Mouse (Mus musculus) hindbrain, embryonic 10.5 days (tissue): Measurements from ENCODE around the gene Fus. TPM values are rescaled to one million over a fixed set of nuclear protein-coding genes. Genes with fewer than 3 reads are reported as not detected.

Source experiments
- DNase-seq: peaks from one replicate; pipeline ENCODE4 v3.0.0-alpha.2; 2017; ENCODE audit warnings: low spot score
- H3K27ac ChIP-seq: fragments of 300-500 bp; sonication (generic); 2 replicates; pipeline ENCODE4 v1.5.1; 2016; ENCODE audit warnings: mild to moderate bottlenecking, moderate library complexity
- H3K27me3 ChIP-seq: fragments of 300-500 bp; sonication (generic); 2 replicates; pipeline ENCODE4 v1.6.1; 2016; ENCODE audit warnings: mild to moderate bottlenecking; ENCODE audit not compliant: poor library complexity, insufficient read depth, severe bottlenecking
- H3K36me3 ChIP-seq: fragments of 300-500 bp; sonication (generic); 2 replicates; pipeline ENCODE4 v1.6.1; 2016; ENCODE audit warnings: mild to moderate bottlenecking, moderate library complexity
- H3K4me1 ChIP-seq: fragments of 300-500 bp; sonication (generic); replicated peaks from 2 replicates; pipeline ENCODE4 v1.6.1; 2016; ENCODE audit warnings: mild to moderate bottlenecking
- H3K4me3 ChIP-seq: fragments of 300-500 bp; sonication (generic); 2 replicates; pipeline ENCODE4 v1.5.1; 2016; ENCODE audit warnings: mild to moderate bottlenecking, moderate library complexity
- H3K9me3 ChIP-seq: fragments of 300-500 bp; sonication (generic); 2 replicates; pipeline ENCODE4 v1.6.1; 2016; ENCODE audit warnings: mild to moderate bottlenecking, moderate library complexity
- WGBS: fragments of 180-500 bp; shearing (Covaris S2); methylation state at CpG from one replicate; pipeline ENCODE4 v1.1.7; 2016; 5-methylcytosine and 5-hydroxymethylcytosine counted together
- polyA plus RNA-seq: library from polyadenylated mRNA; unstranded; fragments of >200 nt; fragmentation: Nextera tagmentation; extraction: Ambion mirVana; gene quantifications from 2 replicates; pipeline ENCODE4 v1.2.1, GENCODE M21; 2016

Fus gene
- polyA plus RNA-seq, 1 experiment from 2014 or later, result 328 TPM

DNA sequence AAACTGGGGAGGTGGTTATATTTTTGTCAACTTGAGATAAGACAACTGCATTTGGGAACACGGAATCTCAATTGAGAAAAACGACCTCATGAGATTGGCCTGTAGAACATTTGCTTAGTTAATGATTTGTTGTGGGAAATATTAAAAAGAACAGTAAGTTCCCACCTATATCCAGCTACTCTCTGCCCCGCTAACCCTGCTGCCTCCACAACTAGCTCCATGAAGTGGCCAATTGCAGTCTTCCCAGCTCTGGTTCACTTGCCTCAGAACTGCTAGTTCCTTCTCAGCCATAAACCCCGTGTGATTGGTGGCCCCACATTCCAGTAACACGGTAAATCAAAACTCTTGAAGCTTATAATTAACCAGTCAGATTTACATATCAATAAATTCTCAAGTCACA lies 7.9 kb upstream of the Fus start:
- no peak for DNase-seq
- Histone ChIP-seq H3K27ac (no peak overlapping the region), H3K4me3 (no peak overlapping the region), H3K36me3 (no peaks in the 10 kb centered on the region), H3K27me3 (no peaks in the 10 kb centered on the region), H3K4me1 (no peaks in the 10 kb centered on the region), H3K9me3 (no peaks in the 10 kb centered on the region)
- 67% methylated on average over 5 of the region's 5 CpGs for WGBS

DNA sequence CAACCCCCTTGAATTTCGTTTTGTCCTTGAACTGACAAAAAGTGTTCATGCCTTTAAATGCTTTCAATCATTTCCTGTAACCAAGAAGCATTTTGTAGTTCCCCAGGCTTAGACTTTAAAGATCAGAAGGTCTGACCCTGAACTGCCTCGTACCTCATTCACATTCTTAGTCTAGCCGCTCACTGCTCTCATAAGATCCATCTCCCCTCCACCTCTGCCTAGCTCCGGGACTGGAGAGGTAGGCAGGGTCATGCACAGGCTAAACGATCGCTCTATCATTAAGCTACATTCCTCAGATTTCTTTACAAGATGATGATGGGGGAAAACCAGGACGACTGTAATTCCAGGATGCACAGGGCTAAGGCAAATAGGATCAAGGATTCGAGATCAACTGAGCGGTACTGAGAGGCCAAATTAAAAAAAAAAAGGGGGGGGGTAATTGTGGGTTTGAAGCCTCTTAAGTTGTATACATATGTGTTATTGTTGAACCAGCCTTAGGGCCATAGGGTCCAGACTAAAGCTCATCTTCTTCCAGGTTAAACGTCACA lies 812 bp upstream of the Fus start:
- peak; percentile 19 for DNase-seq
- H3K27ac ChIP-seq, result peak overlapping the region; percentile 99
- peak overlapping the region; percentile 91 for H3K4me3 ChIP-seq
- no peaks in the 10 kb centered on the region for H3K9me3 ChIP-seq
- no peaks in the 10 kb centered on the region for H3K27me3 ChIP-seq
- H3K4me1 ChIP-seq, result peaks cover 20% of the 10 kb centered on the region
- peaks cover 26% of the 10 kb centered on the region for H3K36me3 ChIP-seq
- 18% methylated on average over 10 of the region's 10 CpGs for WGBS

DNA sequence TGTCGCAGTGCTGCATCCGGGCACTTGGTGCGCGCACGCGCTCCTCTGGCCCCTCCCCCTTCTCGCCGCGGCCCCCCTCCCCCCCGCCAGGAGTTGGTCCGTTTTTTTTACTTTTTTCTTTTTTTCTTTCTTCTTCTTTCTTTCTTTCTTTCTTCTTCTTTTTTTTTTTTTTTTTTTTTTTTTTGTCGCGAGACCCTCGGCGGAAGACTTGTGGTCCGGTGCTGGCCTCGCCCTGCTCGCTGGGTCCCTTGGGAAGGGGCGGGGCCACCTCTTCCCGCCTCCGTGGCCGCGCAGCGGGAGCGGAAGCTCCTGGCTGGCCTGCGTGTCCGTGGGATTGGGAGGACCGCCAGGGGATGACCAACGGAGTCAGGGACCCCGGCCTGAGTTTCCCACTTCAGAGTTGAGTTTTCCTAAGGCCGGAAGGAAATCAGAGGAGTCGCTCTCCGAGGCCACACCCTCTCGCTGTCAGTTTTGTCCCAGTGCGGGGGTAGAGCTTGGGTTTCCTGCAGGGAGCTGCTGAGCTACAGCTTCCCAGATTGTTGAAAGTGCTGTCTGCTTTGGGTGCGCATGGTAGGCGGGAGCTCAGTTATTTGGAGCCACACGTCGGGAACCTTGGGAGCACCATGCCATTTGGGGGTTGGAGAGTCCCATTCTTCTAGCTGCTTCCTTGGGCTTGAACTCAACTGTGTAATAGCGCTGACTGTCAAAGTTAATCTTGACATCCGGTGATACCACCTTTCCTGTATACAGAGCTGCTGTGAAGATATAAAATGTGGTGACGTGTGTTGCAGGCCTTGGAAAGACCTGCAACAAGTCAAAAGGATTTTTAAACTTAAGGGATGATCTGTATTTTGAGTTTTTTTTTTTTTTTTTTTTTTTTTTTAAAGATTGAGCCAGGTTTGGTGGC lies 918 bp downstream of the Fus start:
- peak; percentile 82 for DNase-seq
- H3K4me1 ChIP-seq, result peaks cover 20% of the 10 kb centered on the region
- H3K27ac ChIP-seq, result peak overlapping the region; percentile 99
- no peaks in the 10 kb centered on the region for H3K9me3 ChIP-seq
- peak overlapping the region; percentile 91 for H3K4me3 ChIP-seq
- H3K36me3 ChIP-seq, result peaks cover 43% of the 10 kb centered on the region
- WGBS, result under 1% methylated on average over 42 of the region's 42 CpGs
- H3K27me3 ChIP-seq, result no peaks in the 10 kb centered on the region

DNA sequence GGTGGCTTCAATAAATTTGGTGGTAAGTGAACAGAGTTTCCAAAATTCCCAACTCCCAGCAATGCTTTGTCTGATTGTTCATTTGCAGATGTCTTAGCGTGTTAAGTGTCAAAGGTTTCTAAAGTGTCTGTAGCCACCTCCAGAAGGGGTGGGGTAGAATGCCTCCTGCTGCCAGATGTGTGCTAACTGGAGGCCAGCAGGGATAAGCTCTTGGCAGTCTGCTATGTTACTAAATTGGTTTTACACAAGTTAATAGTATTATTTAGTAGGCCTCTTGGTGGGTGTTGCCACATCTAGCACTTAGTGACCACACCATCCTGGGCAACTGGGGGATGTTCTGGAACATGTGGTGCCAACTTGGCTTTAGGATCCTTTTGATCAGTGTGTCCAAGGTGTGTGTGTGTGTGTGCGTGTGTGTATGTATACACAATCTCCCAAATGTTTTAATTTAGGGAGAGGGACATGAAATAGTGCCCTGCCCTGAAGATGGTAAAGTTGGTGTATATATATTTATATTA lies 7.2 kb downstream of the Fus start:
- no peaks in the 10 kb centered on the region for H3K27me3 ChIP-seq
- H3K9me3 ChIP-seq, result no peaks in the 10 kb centered on the region
- no peak overlapping the region for H3K27ac ChIP-seq
- no peak overlapping the region for H3K4me3 ChIP-seq
- peaks cover 100% of the 10 kb centered on the region for H3K36me3 ChIP-seq
- H3K4me1 ChIP-seq, result peaks cover 7% of the 10 kb centered on the region
- 90% methylated on average over 2 of the region's 2 CpGs for WGBS
- DNase-seq, result no peak

DNA sequence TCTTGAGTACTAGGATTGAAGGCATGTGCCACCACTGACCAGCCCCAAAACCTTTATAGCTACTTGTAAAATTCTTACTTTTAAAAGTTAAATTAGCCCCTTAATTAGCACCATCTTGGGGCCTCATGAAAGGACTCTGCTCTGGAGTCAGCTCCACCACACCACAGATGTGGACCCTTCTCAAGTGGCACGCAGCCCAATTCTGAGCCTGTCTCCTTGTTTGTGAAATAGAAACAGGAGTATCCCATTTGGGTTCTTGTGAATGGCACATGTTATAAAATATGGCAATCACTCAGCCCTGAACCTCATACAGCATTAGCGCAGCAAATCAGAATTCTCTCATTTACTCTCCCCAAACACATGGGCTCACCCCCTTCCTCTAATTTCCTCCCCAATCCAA lies 11.6 kb downstream of the Fus start:
- H3K4me1 ChIP-seq, result no peaks in the 10 kb centered on the region
- H3K27me3 ChIP-seq, result no peaks in the 10 kb centered on the region
- H3K9me3 ChIP-seq, result no peaks in the 10 kb centered on the region
- H3K27ac ChIP-seq, result no peak overlapping the region
- DNase-seq, result no peak
- H3K4me3 ChIP-seq, result no peak overlapping the region
- WGBS, result 96% methylated on average over 2 of the region's 2 CpGs
- peaks cover 100% of the 10 kb centered on the region for H3K36me3 ChIP-seq

DNA sequence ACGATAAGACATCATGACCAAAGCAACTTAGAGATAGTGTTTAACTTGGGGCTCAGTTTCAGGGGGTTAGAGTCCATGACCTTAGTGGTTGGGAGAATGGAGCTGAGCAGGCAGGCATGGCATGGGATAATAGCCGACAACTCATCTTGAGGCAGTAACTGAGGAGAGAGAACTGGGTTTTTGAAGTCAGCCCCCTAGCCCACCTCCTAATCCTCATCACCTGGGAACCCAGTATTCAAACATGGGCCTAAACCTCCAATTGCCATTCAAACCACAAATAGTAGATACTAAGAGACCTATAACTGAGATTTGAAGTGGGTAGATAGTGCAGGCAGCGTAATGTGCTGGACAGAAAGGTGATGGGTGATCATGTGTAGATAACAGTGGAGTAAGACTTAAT lies 13.3 kb downstream of the Fus start:
- H3K27ac ChIP-seq, result no peak overlapping the region
- WGBS, result 91% methylated on average over 3 of the region's 3 CpGs
- DNase-seq, result no peak
- H3K9me3 ChIP-seq, result no peaks in the 10 kb centered on the region
- H3K36me3 ChIP-seq, result peaks cover 100% of the 10 kb centered on the region
- H3K4me3 ChIP-seq, result no peak overlapping the region
- H3K27me3 ChIP-seq, result no peaks in the 10 kb centered on the region
- H3K4me1 ChIP-seq, result no peaks in the 10 kb centered on the region

DNA sequence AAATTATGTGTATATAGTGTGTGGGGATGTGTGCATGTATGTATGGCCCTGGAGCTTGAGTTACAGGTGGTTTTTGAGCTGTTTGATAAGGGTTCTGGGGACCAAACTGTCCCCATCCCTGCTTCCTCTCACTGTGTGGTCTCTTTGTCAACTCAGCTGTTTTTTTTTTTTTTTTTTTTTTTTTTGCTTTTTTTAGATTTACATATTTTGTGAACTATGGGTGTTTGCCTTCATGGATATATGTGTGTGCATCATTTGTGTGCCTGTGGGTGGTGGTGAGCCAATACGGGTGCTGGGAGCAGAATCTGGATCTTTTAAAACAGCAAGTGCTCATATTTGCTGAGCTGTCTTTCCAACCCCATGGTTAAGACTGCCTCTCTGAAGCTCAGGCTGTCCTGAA lies 21.6 kb downstream of the Fus start:
- Histone ChIP-seq H3K4me3 (no peak overlapping the region), H3K4me1 (peaks cover 14% of the 10 kb centered on the region), H3K36me3 (peaks cover 83% of the 10 kb centered on the region), H3K9me3 (no peaks in the 10 kb centered on the region), H3K27me3 (no peaks in the 10 kb centered on the region), H3K27ac (no peak overlapping the region)
- WGBS, result 93% methylated on average over 1 of the region's 1 CpGs
- DNase-seq, result no peak

DNA sequence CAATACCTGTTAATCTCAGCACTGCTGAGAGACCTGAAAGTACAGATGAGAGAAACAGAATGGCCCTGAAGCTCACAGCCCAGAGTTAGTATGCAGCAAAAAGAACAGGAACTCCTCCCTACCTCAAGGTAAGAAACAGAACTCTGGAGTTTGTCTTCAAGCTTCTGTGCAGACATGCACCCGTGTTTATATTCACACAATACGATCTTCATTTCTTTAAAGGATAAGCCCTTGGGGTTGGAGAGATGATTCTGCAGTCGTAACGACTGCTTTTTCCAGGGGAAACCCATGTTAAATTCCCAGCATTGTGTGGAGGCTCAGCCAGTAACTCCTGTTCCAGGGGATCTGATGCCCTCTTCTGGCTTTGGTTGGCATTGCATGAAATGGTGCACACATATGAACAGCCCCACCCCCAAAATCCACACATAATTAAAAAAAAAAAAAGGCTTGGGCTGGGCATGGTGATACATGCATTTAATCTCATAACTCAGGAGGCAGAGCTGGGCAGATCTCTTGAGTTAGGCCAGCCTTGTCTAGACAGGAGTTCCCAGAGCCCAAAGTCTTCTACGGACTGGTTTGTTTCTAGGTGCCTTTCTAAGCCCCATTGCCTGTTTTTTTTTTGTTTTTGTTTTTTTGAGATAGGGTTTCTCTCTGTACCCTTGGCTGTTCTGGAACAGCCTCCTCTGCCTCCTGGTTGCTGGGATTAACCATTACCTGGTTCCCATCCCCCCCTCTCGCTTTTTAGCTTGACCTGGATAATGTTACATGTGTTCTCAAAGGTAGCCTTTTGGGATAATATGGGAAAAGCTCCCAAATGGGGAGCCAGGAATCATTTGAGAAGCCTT lies 24.6 kb downstream of the Fus start:
- 48% methylated on average over 6 of the region's 6 CpGs for WGBS
- no peak overlapping the region for H3K4me3 ChIP-seq
- H3K27ac ChIP-seq, result peak overlapping the region; percentile 29; the same call in 1 of the 2 replicates
- no peaks in the 10 kb centered on the region for H3K27me3 ChIP-seq
- H3K36me3 ChIP-seq, result peaks cover 53% of the 10 kb centered on the region
- peaks cover 14% of the 10 kb centered on the region for H3K4me1 ChIP-seq
- DNase-seq, result peak; percentile 75
- H3K9me3 ChIP-seq, result no peaks in the 10 kb centered on the region

DNA sequence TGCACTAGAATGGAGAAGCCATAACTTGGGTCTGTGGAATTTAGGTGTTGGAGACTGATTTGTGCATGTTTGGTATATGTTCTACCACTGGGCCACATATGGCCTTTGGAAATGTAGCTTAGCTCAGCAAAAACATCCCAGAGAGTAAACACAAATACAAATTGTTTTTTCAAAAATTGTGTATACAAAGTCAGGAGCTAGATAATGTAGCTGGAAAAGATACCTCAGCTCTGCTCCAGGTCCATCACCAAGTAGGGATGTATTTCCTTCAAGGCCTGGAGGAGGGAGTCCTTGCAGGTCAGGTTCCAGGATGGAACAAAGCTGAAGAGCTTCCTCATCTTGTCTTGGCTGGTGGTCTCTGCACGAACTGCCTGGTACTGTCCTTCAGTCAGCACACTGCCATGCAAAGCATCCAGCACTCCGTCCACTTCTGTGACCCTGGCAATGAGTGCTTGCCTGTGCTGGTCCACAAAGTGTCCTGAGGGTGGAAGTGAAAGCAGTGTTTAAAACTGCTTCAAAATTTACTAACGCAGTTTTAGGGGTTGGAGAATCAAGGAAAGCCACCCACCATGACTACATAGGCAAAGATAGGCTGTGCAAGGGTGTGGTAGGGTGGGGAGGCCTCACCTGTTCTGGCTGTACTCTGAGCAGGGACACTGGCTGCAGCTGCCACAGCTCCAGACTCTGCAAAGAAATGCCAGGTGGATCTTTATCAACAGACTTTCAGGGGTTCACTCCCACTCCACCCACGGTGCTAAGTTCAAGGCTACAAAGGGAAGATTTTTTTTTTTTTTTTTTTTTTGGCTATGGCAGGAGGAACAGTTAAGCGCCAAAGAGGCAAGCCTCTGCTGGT lies 25.5 kb downstream of the Fus start:
- H3K27me3 ChIP-seq, result no peaks in the 10 kb centered on the region
- WGBS, result 51% methylated on average over 5 of the region's 5 CpGs
- peaks cover 14% of the 10 kb centered on the region for H3K4me1 ChIP-seq
- no peak overlapping the region for H3K27ac ChIP-seq
- peak overlapping the region; percentile 32; the same call in 1 of the 2 replicates for H3K4me3 ChIP-seq
- no peak for DNase-seq
- H3K9me3 ChIP-seq, result no peaks in the 10 kb centered on the region
- peaks cover 45% of the 10 kb centered on the region for H3K36me3 ChIP-seq

DNA sequence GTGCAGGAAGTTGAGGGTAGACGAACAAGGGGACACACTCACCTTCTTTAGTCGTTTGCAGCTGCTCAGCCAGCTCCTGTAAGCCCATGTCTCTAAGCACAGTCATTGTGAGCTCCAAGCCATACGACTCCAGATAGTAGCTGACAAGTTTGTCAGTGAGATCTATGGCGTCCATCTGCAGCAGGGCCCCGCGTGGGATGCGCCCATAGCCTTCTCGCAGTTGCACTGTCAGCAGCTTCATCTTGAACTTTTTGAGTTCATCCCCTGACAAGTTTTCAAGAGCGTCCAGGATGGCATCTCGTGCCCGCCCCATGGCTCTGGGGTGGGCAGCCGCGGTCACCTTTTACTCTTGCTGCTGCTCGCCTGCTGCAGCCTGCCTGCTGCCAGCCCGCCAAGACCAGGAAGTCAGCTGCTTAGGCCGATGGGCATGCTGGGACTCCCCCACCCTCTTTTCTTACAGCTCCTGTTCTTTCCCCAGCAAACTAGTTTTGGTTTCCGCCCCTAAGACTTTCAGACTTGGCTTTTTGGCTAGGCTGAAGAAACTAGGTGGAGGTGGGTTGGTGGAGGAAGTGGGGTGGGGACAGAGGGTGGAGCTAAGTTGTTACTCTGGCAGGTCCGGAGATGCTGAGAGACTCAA lies 26.2 kb downstream of the Fus start, which contains the start of gene Pycard:
Gene Pycard, minus strand, starts transcription at position 527 of the 637 bp plus-strand sequence.
- DNase-seq, result no peak
- Histone ChIP-seq H3K36me3 (peaks cover 37% of the 10 kb centered on the region), H3K4me1 (peaks cover 14% of the 10 kb centered on the region), H3K4me3 (peak within 1 kb of the TSS; percentile 32), H3K9me3 (no peaks in the 10 kb centered on the region), H3K27me3 (no peaks in the 10 kb centered on the region), H3K27ac (peak within 1 kb of the TSS; percentile 59; the same call in 1 of the 2 replicates)
- WGBS, result 23% methylated on average over 18 of the region's 18 CpGs

DNA sequence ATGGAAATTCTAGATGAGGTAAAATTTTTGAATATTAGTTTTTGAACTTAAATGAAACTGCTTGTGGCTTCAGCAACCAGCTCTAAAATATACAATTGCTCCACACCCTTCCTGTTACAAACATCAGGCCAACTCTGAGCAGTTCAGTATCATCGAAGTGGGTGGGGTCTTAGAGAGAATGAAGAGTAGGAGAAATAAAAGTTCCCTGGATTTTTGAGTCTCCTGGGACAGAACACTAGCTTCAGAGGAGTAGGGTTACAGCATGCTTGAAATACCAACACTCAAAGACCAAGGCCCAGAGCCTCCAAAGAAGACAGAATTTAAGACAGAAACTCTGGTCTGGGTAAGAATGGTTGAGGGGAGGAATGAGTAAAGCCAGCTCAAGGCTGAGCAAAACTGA lies 32.2 kb downstream of the Fus start:
- DNase-seq, result no peak
- Histone ChIP-seq H3K4me3 (no peak overlapping the region), H3K27me3 (peaks cover 14% of the 10 kb centered on the region), H3K36me3 (no peaks in the 10 kb centered on the region), H3K27ac (no peak overlapping the region), H3K9me3 (no peaks in the 10 kb centered on the region), H3K4me1 (peaks cover 10% of the 10 kb centered on the region)
- WGBS, result 72% methylated on average over 1 of the region's 1 CpGs
